Mouse (Mus musculus) embryonic facial prominence, embryonic 10.5 days (tissue): Measurements from ENCODE around the gene Kif14. TPM values are rescaled to one million over a fixed set of nuclear protein-coding genes. Genes with fewer than 3 reads are reported as not detected.
"Not testable (repeated sequence)": the region's sequence is repeated elsewhere in the genome, so short reads cannot be mapped to it uniquely, and the experiment has no call there.

Source experiments
- DNase-seq: peaks from one replicate; pipeline ENCODE4 v3.0.0-alpha.2; 2017; ENCODE audit warnings: low spot score
- H3K27ac ChIP-seq: fragments of 300-500 bp; sonication (generic); replicated peaks from 2 replicates; pipeline ENCODE4 v1.5.1; 2016; ENCODE audit warnings: mild to moderate bottlenecking
- H3K27me3 ChIP-seq: fragments of 300-500 bp; sonication (generic); replicated peaks from 2 replicates; pipeline ENCODE4 v1.6.1; 2016; ENCODE audit warnings: low read depth, mild to moderate bottlenecking; ENCODE audit not compliant: poor library complexity, severe bottlenecking
- H3K36me3 ChIP-seq: fragments of 300-500 bp; sonication (generic); replicated peaks from 2 replicates; pipeline ENCODE4 v1.6.1; 2016; ENCODE audit warnings: mild to moderate bottlenecking, moderate library complexity
- H3K4me1 ChIP-seq: fragments of 300-500 bp; sonication (generic); 2 replicates; pipeline ENCODE4 v1.6.1; 2016
- H3K4me3 ChIP-seq: fragments of 300-500 bp; sonication (generic); 2 replicates; pipeline ENCODE4 v1.5.1; 2016; ENCODE audit warnings: mild to moderate bottlenecking, moderate library complexity
- H3K9me3 ChIP-seq: fragments of 300-500 bp; sonication (generic); 2 replicates; pipeline ENCODE4 v1.6.1; 2016; ENCODE audit warnings: mild to moderate bottlenecking
- WGBS: fragments of 180-500 bp; shearing (Covaris S2); methylation state at CpG from one replicate; pipeline ENCODE4 v1.1.7; 2016; 5-methylcytosine and 5-hydroxymethylcytosine counted together
- polyA plus RNA-seq: library from polyadenylated mRNA; unstranded; fragments of >200 nt; fragmentation: Nextera tagmentation; extraction: Ambion mirVana; gene quantifications from 2 replicates; pipeline ENCODE4 v1.2.1, GENCODE M21; 2016

Gene Kif14
- polyA plus RNA-seq, 1 experiment from 2014 or later: 8.6 TPM

- Histone ChIP-seq H3K36me3 (peaks cover 13% of the 10 kb centered on the region), H3K9me3 (no peaks in the 10 kb centered on the region; the same call in 1 of the 2 replicates), H3K27ac (peak overlapping the region; percentile 67; the same call in 1 of the 2 replicates), H3K4me1 (peaks cover 30% of the 10 kb centered on the region), H3K4me3 (no peak overlapping the region), H3K27me3 (no peaks in the 10 kb centered on the region)
- WGBS: 56% methylated on average over 12 of the region's 12 CpGs
- DNase-seq: peak; percentile 25
Measured at GRCm38 (mm10) chr1:136541618-136542376, 75.7 kb downstream of the Kif14 start.

- Histone ChIP-seq H3K27me3 (no peaks in the 10 kb centered on the region), H3K36me3 (no peaks in the 10 kb centered on the region), H3K27ac (no peak overlapping the region), H3K4me3 (no peak overlapping the region), H3K9me3 (no peaks in the 10 kb centered on the region), H3K4me1 (peaks cover 30% of the 10 kb centered on the region)
- WGBS: 62% methylated on average over 7 of the region's 7 CpGs
- DNase-seq: no peak
Measured at GRCm38 (mm10) chr1:136543920-136544319, 77.8 kb downstream of the Kif14 start.

DNA sequence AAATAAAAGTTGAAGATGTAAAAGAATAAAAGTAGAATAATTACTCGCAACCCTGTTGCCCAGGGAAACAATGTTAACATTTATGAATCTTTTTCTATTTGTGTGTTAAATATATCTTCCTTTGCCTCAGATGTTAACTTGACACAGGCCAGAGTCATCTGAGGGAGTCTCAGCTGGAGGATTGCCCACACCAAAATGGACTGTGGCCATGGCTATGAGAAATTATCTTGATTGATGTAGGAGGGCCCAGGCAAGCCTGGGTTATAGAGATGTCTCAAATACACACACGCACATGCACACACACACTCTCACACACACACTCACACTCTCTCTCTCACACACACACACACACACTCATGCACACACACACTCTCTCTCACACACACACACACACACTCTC is 80.9 kb downstream of the Kif14 start:
- Histone ChIP-seq H3K27me3 (no peaks in the 10 kb centered on the region), H3K36me3 (no peaks in the 10 kb centered on the region), H3K4me1 (peaks cover 7% of the 10 kb centered on the region; the same call in 1 of the 2 replicates), H3K9me3 (no peaks in the 10 kb centered on the region), H3K27ac (no peak overlapping the region), H3K4me3 (no peak overlapping the region)
- no peak for DNase-seq
- 98% methylated on average over 2 of the region's 2 CpGs for WGBS

DNA sequence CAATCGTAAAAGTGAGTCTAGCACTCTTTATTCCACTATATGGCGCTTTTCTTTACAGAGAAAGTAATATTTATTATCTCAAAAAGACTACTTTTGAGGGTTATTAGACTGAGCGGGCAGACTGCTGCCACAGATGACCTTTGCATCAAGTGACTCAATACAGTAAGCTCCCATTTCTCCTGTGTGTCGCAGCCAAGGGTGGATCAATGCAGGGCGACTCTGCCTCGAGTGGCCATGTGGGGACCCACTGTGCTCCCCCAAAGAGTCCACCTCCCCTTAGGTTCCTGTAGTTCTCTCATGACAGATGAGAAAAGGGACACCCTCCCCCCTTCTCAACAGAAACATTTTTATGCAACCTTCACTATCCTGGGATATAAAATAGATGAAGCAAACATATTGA is 84.1 kb downstream of the Kif14 start:
- no peak for DNase-seq
- no peak overlapping the region for H3K4me3 ChIP-seq
- H3K4me1 ChIP-seq: no peaks in the 10 kb centered on the region
- WGBS: 93% methylated on average over 6 of the region's 6 CpGs
- H3K27ac ChIP-seq: no peak overlapping the region
- H3K36me3 ChIP-seq: no peaks in the 10 kb centered on the region
- H3K9me3 ChIP-seq: no peaks in the 10 kb centered on the region
- no peaks in the 10 kb centered on the region for H3K27me3 ChIP-seq

GRCm38 (mm10) chr1:136550851-136551540 is 84.9 kb downstream of the Kif14 start:
- Histone ChIP-seq H3K36me3 (no peaks in the 10 kb centered on the region), H3K9me3 (no peaks in the 10 kb centered on the region), H3K27ac (0 out of 2 replicates have a peak overlapping the region, but pooled peaks have one; percentile 15), H3K4me1 (peaks cover 1% of the 10 kb centered on the region; the same call in 1 of the 2 replicates), H3K27me3 (no peaks in the 10 kb centered on the region), H3K4me3 (no peak overlapping the region)
- peak; percentile 84 for DNase-seq
- 28% methylated on average over 16 of the region's 16 CpGs for WGBS

DNA sequence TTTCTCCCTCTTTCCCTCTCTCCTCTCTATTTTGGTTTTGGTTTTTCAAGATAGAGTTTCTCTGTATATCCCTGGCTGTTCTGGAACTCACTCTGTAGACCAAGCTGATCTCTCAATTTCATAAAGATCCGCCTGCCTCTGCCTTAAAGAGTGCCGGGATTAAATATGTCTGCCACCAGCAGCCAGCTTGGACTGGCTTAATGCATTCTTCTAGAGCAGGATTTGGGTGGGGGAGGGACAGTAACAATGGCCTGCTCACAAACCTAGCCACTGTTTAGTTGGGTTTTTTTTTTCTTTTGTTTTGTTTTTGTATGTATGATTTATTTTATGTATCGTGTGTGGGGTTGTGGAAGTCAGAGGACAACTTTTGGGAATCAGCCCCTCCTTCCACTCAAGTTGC is 88.5 kb downstream of the Kif14 start:
- Histone ChIP-seq H3K9me3 (no peaks in the 10 kb centered on the region), H3K36me3 (no peaks in the 10 kb centered on the region), H3K27me3 (no peaks in the 10 kb centered on the region), H3K4me3 (no peak overlapping the region), H3K27ac (no peak overlapping the region), H3K4me1 (peaks cover 10% of the 10 kb centered on the region)
- 90% methylated on average over 3 of the region's 3 CpGs for WGBS
- no peak for DNase-seq

DNA sequence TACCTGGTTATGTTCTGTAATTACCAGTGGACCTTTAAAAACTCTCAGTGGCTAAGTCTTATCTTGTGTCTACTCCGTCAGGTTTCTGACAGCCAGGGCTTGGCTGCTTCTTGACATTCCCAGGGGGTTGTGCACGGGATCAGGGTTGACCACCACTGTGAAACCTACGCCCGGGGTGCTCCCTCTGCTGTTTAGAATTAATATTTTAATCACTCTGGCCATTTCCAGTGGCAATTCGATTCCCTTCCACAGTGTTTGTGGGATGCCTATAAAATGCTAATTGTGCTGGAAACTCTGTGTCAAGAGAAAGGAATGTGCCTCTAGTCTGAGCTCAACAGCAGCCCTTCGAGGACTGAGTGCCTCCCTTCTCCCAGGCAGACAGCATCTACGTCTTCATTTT is 89.7 kb downstream of the Kif14 start:
- Histone ChIP-seq H3K27me3 (no peaks in the 10 kb centered on the region), H3K27ac (no peak overlapping the region), H3K4me1 (peaks cover 12% of the 10 kb centered on the region), H3K9me3 (no peaks in the 10 kb centered on the region), H3K36me3 (no peaks in the 10 kb centered on the region), H3K4me3 (no peak overlapping the region)
- DNase-seq: no peak
- 62% methylated on average over 7 of the region's 7 CpGs for WGBS

- not testable (repeated sequence) for H3K36me3 ChIP-seq
- H3K4me1 ChIP-seq: peaks cover 15% of the 10 kb centered on the region
Measured at GRCm38 (mm10) chr1:136556643-136557042, 90.5 kb downstream of the Kif14 start.

DNA sequence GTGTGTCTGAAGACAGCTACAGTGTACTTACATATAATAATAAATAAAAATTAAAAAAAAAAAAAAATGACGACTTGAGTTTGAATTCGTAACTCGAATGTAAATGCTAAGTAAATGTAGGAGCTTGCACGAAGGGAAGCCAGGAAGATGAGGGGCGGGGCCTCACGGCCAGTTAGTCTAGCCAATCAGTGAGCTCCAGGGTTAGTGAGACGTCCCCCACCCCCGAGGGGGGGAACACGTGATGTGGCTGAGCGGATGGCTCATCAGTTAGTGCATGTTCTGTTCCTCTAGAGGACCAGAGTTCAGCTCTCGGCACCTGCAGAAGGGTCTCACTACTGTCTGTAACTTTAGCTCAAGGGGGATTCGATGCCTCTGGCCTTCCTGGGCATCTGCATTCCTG is 91.3 kb downstream of the Kif14 start:
- Histone ChIP-seq H3K4me3 (no peak overlapping the region), H3K36me3 (no peaks in the 10 kb centered on the region), H3K9me3 (no peaks in the 10 kb centered on the region), H3K27me3 (no peaks in the 10 kb centered on the region), H3K4me1 (peaks cover 23% of the 10 kb centered on the region), H3K27ac (no peak overlapping the region)
- no peak for DNase-seq
- WGBS: 91% methylated on average over 12 of the region's 12 CpGs

More at GRCm38 (mm10) chr1:136556643-136557042, 90.5 kb downstream of the Kif14 start:
- H3K9me3 ChIP-seq, H3K27ac ChIP-seq, DNase-seq, H3K27me3 ChIP-seq, H3K4me3 ChIP-seq: not testable (repeated sequence)
- WGBS: 94% methylated on average over 2 of the region's 2 CpGs

DNA sequence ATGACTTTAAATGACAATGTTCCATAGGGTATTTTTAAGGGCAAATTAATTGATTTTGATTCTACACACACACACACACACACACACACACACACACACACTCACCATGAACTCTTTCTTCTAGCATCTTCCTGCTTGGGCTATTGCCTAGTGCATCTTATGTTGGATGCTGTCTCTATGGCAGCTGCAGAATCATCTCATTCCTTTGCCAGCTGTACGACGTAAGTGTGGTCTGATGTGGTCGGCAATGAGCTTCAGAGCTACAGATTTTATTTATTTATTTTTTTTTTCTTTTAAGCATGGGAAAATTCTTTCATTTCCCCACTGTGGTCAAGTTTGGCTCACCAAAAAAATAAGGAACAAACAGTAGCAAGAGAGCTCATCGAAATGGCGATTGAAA is 92.6 kb downstream of the Kif14 start:
- Histone ChIP-seq H3K27me3 (no peaks in the 10 kb centered on the region), H3K36me3 (no peaks in the 10 kb centered on the region), H3K4me3 (no peak overlapping the region), H3K27ac (no peak overlapping the region), H3K4me1 (peaks cover 36% of the 10 kb centered on the region), H3K9me3 (no peaks in the 10 kb centered on the region)
- WGBS: 88% methylated on average over 5 of the region's 5 CpGs
- DNase-seq: no peak

DNA sequence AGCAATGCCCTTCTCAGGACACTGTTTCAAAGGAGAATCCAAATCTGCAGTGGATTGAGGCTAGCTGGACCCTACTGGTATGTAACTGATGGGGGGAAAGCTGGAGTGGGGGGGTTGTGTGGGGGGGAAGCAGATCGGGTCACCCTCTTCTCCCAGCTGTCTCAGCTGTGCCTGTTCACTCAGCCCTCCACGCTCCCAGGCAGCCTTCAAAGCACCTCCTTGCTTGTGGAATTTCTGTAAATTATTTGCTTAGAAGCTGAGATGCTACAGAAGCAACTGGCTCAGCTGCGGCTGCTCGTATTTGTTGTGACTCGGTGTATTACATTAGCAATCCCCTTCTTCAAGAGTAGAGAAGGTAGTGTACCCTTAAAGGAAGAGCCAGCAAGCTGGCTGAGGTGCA is 93.1 kb downstream of the Kif14 start:
- Histone ChIP-seq H3K9me3 (no peaks in the 10 kb centered on the region), H3K4me1 (peaks cover 36% of the 10 kb centered on the region), H3K27ac (no peak overlapping the region), H3K27me3 (no peaks in the 10 kb centered on the region), H3K4me3 (no peak overlapping the region), H3K36me3 (no peaks in the 10 kb centered on the region)
- WGBS: 75% methylated on average over 5 of the region's 5 CpGs
- no peak for DNase-seq

GRCm38 (mm10) chr1:136559774-136560173 is 93.6 kb downstream of the Kif14 start:
- no peaks in the 10 kb centered on the region for H3K27me3 ChIP-seq
- H3K9me3 ChIP-seq: no peaks in the 10 kb centered on the region
- DNase-seq: no peak
- 85% methylated on average over 9 of the region's 9 CpGs for WGBS
- H3K36me3 ChIP-seq: no peaks in the 10 kb centered on the region
- peaks cover 36% of the 10 kb centered on the region for H3K4me1 ChIP-seq
- H3K4me3 ChIP-seq: no peak overlapping the region
- H3K27ac ChIP-seq: no peak overlapping the region

GRCm38 (mm10) chr1:136561823-136562222 is 95.7 kb downstream of the Kif14 start:
- no peak for DNase-seq
- 49% methylated on average over 10 of the region's 10 CpGs for WGBS
- Histone ChIP-seq H3K36me3 (no peaks in the 10 kb centered on the region), H3K4me3 (no peak overlapping the region), H3K27me3 (no peaks in the 10 kb centered on the region), H3K9me3 (no peaks in the 10 kb centered on the region), H3K27ac (peak overlapping the region; percentile 60), H3K4me1 (peaks cover 32% of the 10 kb centered on the region)
